Mouse (Mus musculus): ENCODE results near the gene Gm26657. TPM values are rescaled to one million over a fixed set of nuclear protein-coding genes. Genes with fewer than 3 reads are reported as not detected.

Gm26657 gene
- not detected in 2 replicates for polyA plus RNA-seq (2012; rRNA removed)

GRCm38 (mm10) chr4:56740020-56740485, at the start of gene Gm26657:
Gm26657 (plus strand) TSS chr4:56740070.

DNA sequence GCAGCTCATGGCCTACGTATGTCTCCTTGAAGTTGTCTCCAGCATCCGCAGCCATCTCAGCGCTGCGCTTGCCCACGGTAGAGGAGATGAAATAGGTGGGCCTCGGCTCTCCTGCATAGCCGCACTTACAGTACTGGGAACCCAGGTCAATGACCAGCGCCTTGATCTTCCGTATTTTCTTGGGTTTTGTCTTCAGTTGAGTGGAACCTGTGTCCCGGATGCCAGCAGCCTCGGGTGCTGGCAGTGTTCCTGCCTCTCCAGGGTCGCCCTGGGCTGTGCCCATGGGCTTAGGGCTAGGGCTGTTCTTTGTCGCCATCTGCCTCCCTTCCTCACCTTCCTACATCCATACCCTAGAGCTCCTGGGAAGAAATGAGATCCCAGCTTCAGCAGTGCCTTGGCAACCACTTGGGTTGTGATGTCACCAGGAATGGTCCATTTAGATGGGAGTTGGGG, 1.2 kb downstream of the Gm26657 start, which contains the start of gene Actl7b:
TSS of gene Actl7b (minus strand) at position 403 of the 453 bp plus-strand sequence.

GRCm38 (mm10) chr4:56743363-56744195, 3.7 kb downstream of the Gm26657 start, which contains the start of gene Actl7a:
Actl7a (plus strand) TSS chr4:56743413.

Other genes starting within 250 kb of the Gm26657 start
- 0.05 and 0.07 TPM in 2 replicates for gene Actl7b, start 1.4 kb downstream of the Gm26657 start, polyA plus RNA-seq (2012; rRNA removed)
- gene Actl7a, start 3.3 kb downstream of the Gm26657 start, polyA plus RNA-seq (2012; rRNA removed): not detected in 2 replicates
- 81.4 and 87.0 TPM in 2 replicates for gene Elp1, start 62.3 kb downstream of the Gm26657 start, polyA plus RNA-seq (2012; rRNA removed)
- gene Fam206a, start 62.3 kb downstream of the Gm26657 start, polyA plus RNA-seq (2012; rRNA removed): 8.7 and 8.9 TPM in 2 replicates
- 18.5 and 23.7 TPM in 2 replicates for gene Ctnnal1, start 125.1 kb downstream of the Gm26657 start, polyA plus RNA-seq (2012; rRNA removed)
- 10.7 and 11.0 TPM in 2 replicates for gene Tmem245, start 207.4 kb downstream of the Gm26657 start, polyA plus RNA-seq (2012; rRNA removed)

Data from central nervous system, embryonic 18 days (tissue).